Mouse (Mus musculus) neural tube, embryonic 15.5 days (tissue): ENCODE measurements around the gene Zfp609. TPM values are rescaled to one million over a fixed set of nuclear protein-coding genes. Genes with fewer than 3 reads are reported as not detected.
A peak's percentile ranks its signal among the peaks of the same experiment; 100 is the strongest.

Experiments used
- ATAC-seq: fragments of 200-750 bp; cut with Nextera tagmentation; 2 replicates; pipeline ENCODE4 v1.8.0; 2017; ENCODE audit warnings: mild to moderate bottlenecking, moderate TSS enrichment, moderate library complexity; ENCODE audit not compliant: low FRiP score
- H3K27ac ChIP-seq: fragments of 300-500 bp; sonication (generic); replicated peaks from 2 replicates; pipeline ENCODE4 v1.5.1; 2015; ENCODE audit warnings: mild to moderate bottlenecking, inconsistent platforms
- H3K27me3 ChIP-seq: fragments of 300-500 bp; sonication (generic); replicated peaks from 2 replicates; pipeline ENCODE4 v1.6.1; 2015; ENCODE audit warnings: inconsistent platforms
- H3K36me3 ChIP-seq: fragments of 300-500 bp; sonication (generic); 2 replicates; pipeline ENCODE4 v1.6.1; 2015; ENCODE audit warnings: inconsistent platforms
- H3K4me1 ChIP-seq: fragments of 300-500 bp; sonication (generic); 2 replicates; pipeline ENCODE4 v1.6.1; 2015; ENCODE audit warnings: inconsistent platforms
- H3K4me2 ChIP-seq: fragments of 300-500 bp; sonication (generic); 2 replicates; pipeline ENCODE4 v1.6.1; 2015; ENCODE audit warnings: inconsistent platforms, mild to moderate bottlenecking, moderate library complexity
- H3K4me3 ChIP-seq: fragments of 300-500 bp; sonication (generic); replicated peaks from 2 replicates; pipeline ENCODE4 v1.5.1; 2015; ENCODE audit warnings: mild to moderate bottlenecking, inconsistent platforms
- H3K9ac ChIP-seq: fragments of 300-500 bp; sonication (generic); replicated peaks from 2 replicates; pipeline ENCODE4 v1.6.1; 2015; ENCODE audit warnings: mild to moderate bottlenecking, inconsistent platforms
- H3K9me3 ChIP-seq: fragments of 300-500 bp; sonication (generic); replicated peaks from 2 replicates; pipeline ENCODE4 v1.6.1; 2016; ENCODE audit warnings: inconsistent platforms
- WGBS: fragments of 180-500 bp; shearing (Covaris S2); methylation state at CpG from one replicate; pipeline ENCODE4 v1.1.7; 2015; ENCODE audit warnings: mixed read lengths; 5-methylcytosine and 5-hydroxymethylcytosine counted together
- polyA plus RNA-seq: library from polyadenylated mRNA; unstranded; fragments of >200 nt; fragmentation: Nextera tagmentation; extraction: Ambion mirVana; gene quantifications from 2 replicates; pipeline ENCODE4 v1.2.1, GENCODE M21; 2015

Gene Zfp609
- polyA plus RNA-seq, 1 experiment from 2014 or later = 6.8 TPM

DNA sequence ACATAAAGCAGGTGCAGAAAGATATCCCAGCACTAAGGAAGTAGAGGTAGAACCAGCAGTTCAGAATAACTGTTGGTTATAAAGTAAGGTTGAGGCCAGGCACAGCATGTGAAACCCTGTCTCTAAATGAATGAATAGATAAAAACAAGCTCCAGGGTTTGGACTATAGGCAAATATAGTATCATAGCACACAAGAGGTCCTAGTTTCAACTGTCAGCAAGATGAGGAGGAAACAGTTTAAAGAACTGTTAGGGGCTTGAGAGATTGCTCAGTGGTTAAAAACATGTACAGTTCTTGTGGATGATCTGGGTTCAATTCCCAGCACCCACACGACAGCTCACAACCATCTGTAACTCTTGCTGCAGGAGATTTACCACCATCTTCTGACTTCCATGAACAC, 15.6 kb downstream of the Zfp609 start:
- no peak overlapping the region for H3K9ac ChIP-seq
- H3K4me2 ChIP-seq = no peak overlapping the region
- peaks cover 14% of the 10 kb centered on the region; the same call in 1 of the 2 replicates for H3K4me1 ChIP-seq
- ATAC-seq = no peak
- WGBS = 84% methylated on average over 1 of the region's 1 CpGs
- no peaks in the 10 kb centered on the region for H3K9me3 ChIP-seq
- no peaks in the 10 kb centered on the region for H3K36me3 ChIP-seq
- H3K4me3 ChIP-seq = no peak overlapping the region
- H3K27me3 ChIP-seq = no peaks in the 10 kb centered on the region
- no peak overlapping the region for H3K27ac ChIP-seq

GRCm38 (mm10) chr9:65807818-65808217, 19.5 kb downstream of the Zfp609 start:
- H3K4me3 ChIP-seq = no peak overlapping the region
- 56% methylated on average over 1 of the region's 1 CpGs for WGBS
- no peak for ATAC-seq
- H3K9ac ChIP-seq = no peak overlapping the region
- H3K27me3 ChIP-seq = no peaks in the 10 kb centered on the region
- H3K36me3 ChIP-seq = no peaks in the 10 kb centered on the region
- no peak overlapping the region for H3K27ac ChIP-seq
- H3K9me3 ChIP-seq = no peaks in the 10 kb centered on the region
- no peak overlapping the region for H3K4me2 ChIP-seq
- peaks cover 14% of the 10 kb centered on the region; the same call in 1 of the 2 replicates for H3K4me1 ChIP-seq

- Histone ChIP-seq H3K4me1 (peaks cover 13% of the 10 kb centered on the region; the same call in 1 of the 2 replicates), H3K9me3 (no peaks in the 10 kb centered on the region), H3K4me2 (no peak overlapping the region), H3K36me3 (no peaks in the 10 kb centered on the region), H3K4me3 (no peak overlapping the region), H3K9ac (no peak overlapping the region), H3K27me3 (no peaks in the 10 kb centered on the region), H3K27ac (peak overlapping the region; percentile 37)
- WGBS = 25% methylated on average over 5 of the region's 5 CpGs
- ATAC-seq = no peak
These were observed 20.1 kb downstream of the Zfp609 start for GRCm38 (mm10) chr9:65807251-65807650.

DNA sequence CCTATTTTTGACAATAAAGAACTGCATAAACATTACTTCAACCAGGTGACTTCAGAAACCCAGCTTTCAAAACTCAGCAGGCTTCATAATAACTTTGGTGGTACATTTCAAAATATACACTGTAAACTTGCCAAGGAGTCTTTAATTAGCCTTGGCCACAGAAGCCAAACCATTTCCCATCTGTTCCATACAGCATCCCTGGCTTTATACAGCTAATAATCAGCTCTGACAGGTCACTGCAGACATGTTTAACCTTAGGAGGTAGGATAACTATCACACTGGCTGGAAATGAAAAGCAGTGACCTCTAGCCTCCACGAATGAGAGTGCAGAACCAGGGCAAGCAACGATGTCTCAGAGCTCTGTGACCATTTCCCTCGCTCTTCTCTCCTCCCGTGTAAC, 27.6 kb downstream of the Zfp609 start:
- no peak for ATAC-seq
- H3K4me1 ChIP-seq = peaks cover 14% of the 10 kb centered on the region
- peak overlapping the region; percentile 37; the same call in 1 of the 2 replicates for H3K27ac ChIP-seq
- no peak overlapping the region for H3K9ac ChIP-seq
- no peaks in the 10 kb centered on the region for H3K27me3 ChIP-seq
- WGBS = 77% methylated on average over 4 of the region's 4 CpGs
- no peaks in the 10 kb centered on the region for H3K9me3 ChIP-seq
- H3K4me3 ChIP-seq = no peak overlapping the region
- H3K36me3 ChIP-seq = no peaks in the 10 kb centered on the region
- no peak overlapping the region for H3K4me2 ChIP-seq

- Histone ChIP-seq H3K9ac (no peak overlapping the region), H3K9me3 (no peaks in the 10 kb centered on the region), H3K4me3 (no peak overlapping the region), H3K4me2 (no peak overlapping the region), H3K27ac (no peak overlapping the region), H3K36me3 (0 out of 2 replicates have a peak, but pooled peaks cover 3% of the 10 kb centered on the region), H3K4me1 (peaks cover 49% of the 10 kb centered on the region), H3K27me3 (no peaks in the 10 kb centered on the region)
- 86% methylated on average over 2 of the region's 2 CpGs for WGBS
- no peak for ATAC-seq
These were observed 31.7 kb downstream of the Zfp609 start for GRCm38 (mm10) chr9:65795651-65796050.

DNA sequence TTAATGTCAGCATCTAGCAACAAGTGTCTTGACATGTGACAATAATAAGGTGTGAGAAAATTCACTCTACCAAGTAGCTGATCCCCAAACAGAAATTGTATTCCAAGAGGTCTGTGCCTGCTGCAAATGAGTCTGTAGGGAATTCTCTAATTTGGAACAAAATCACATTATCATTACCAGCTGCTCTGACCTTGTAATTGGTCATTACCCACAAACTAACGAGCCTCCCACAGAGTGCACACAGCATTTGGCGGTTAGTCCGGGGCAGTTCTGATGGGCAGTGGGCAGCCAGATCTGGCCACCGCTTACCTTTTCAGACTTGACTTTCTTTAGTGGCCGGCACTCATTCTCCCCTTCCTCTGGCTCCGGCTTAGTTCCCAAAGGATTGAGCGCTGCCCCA, 33.1 kb downstream of the Zfp609 start:
- no peak overlapping the region for H3K9ac ChIP-seq
- 0 out of 2 replicates have a peak, but pooled peaks cover 3% of the 10 kb centered on the region for H3K36me3 ChIP-seq
- H3K9me3 ChIP-seq = no peaks in the 10 kb centered on the region
- no peak for ATAC-seq
- no peak overlapping the region for H3K27ac ChIP-seq
- no peak overlapping the region for H3K4me3 ChIP-seq
- H3K4me2 ChIP-seq = no peak overlapping the region
- H3K4me1 ChIP-seq = peaks cover 58% of the 10 kb centered on the region
- no peaks in the 10 kb centered on the region for H3K27me3 ChIP-seq
- WGBS = 72% methylated on average over 7 of the region's 7 CpGs

DNA sequence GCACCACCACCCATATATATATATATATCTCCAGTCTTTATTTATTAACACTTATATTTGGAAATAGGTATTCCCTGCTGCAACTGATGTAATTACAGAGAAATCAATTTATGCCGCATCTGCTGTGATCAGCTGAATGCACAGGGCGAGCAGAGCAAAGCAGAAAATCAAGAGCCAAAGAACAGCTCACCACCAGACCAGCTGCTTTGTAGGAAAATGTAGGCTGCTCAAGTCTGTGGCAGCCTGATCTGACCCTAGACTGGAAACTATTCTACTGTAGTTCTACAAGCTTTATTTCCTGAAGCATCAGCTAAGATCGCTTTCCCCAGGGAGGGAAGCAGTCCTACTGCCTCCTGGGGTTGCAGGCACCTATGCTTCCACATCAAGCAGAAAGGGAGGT, 33.9 kb downstream of the Zfp609 start:
- Histone ChIP-seq H3K4me2 (no peak overlapping the region), H3K4me1 (peaks cover 65% of the 10 kb centered on the region), H3K36me3 (0 out of 2 replicates have a peak, but pooled peaks cover 3% of the 10 kb centered on the region), H3K9me3 (no peaks in the 10 kb centered on the region), H3K4me3 (no peak overlapping the region), H3K27ac (peak overlapping the region; percentile 49; the same call in 1 of the 2 replicates), H3K27me3 (no peaks in the 10 kb centered on the region), H3K9ac (no peak overlapping the region)
- 59% methylated on average over 3 of the region's 3 CpGs for WGBS
- ATAC-seq = peak; percentile 37; the same call in 1 of the 2 replicates

GRCm38 (mm10) chr9:65793086-65793485, 34.3 kb downstream of the Zfp609 start:
- H3K27ac ChIP-seq = peak overlapping the region; percentile 49; the same call in 1 of the 2 replicates
- H3K4me2 ChIP-seq = no peak overlapping the region
- H3K36me3 ChIP-seq = 0 out of 2 replicates have a peak, but pooled peaks cover 3% of the 10 kb centered on the region
- peak; percentile 22; the same call in 1 of the 2 replicates for ATAC-seq
- H3K9me3 ChIP-seq = no peaks in the 10 kb centered on the region
- WGBS = 39% methylated on average over 3 of the region's 3 CpGs
- H3K9ac ChIP-seq = no peak overlapping the region
- peaks cover 69% of the 10 kb centered on the region for H3K4me1 ChIP-seq
- H3K4me3 ChIP-seq = no peak overlapping the region
- H3K27me3 ChIP-seq = no peaks in the 10 kb centered on the region

DNA sequence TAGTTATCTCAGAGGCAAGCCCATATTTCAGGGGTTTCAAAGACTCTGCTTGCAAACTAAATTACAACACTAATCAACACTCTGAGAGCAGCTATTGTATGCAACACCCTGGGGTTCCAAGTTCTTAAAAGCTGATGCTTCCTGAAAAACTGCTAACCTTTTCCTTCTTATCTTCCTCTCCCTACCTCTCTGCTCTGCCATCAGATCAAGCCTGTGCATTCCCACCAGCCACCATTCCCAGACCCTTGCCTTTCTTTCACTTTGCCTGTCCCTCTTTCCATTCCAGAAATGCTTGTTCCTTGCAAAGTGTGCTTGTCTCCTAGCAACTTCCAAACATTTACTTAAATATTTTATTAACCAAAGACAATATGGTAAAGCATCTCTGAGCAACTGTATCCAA, 35.5 kb downstream of the Zfp609 start:
- no peaks in the 10 kb centered on the region for H3K27me3 ChIP-seq
- H3K36me3 ChIP-seq = 0 out of 2 replicates have a peak, but pooled peaks cover 3% of the 10 kb centered on the region
- H3K9me3 ChIP-seq = no peaks in the 10 kb centered on the region
- H3K27ac ChIP-seq = no peak overlapping the region
- no peak overlapping the region for H3K9ac ChIP-seq
- no peak overlapping the region for H3K4me3 ChIP-seq
- ATAC-seq = no peak
- H3K4me2 ChIP-seq = no peak overlapping the region
- H3K4me1 ChIP-seq = peaks cover 81% of the 10 kb centered on the region

DNA sequence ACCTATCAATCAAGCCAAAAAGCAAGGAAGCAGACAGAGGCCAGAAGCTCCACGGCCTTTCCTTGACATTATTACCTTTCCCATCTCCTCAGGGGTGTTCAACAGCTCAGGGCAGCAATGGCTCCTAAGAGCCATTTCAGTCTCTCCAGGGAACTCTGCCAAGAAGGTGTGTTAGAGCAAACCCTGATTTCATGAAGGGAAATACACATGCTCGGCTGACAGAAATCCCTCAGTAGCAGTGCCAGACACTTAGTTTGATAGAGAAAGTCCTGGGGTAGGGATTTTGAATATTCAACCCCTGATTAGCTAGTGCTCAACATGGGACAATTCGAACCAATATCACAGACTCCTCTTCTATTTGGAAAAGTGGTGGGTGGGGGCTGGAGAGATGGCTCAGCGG, 36.3 kb downstream of the Zfp609 start:
- no peaks in the 10 kb centered on the region for H3K27me3 ChIP-seq
- ATAC-seq = no peak
- H3K4me3 ChIP-seq = no peak overlapping the region
- 0 out of 2 replicates have a peak overlapping the region, but pooled peaks have one; percentile 0 for H3K27ac ChIP-seq
- H3K9ac ChIP-seq = no peak overlapping the region
- 0 out of 2 replicates have a peak, but pooled peaks cover 3% of the 10 kb centered on the region for H3K36me3 ChIP-seq
- H3K4me1 ChIP-seq = peaks cover 82% of the 10 kb centered on the region
- no peaks in the 10 kb centered on the region for H3K9me3 ChIP-seq
- WGBS = 58% methylated on average over 4 of the region's 4 CpGs
- no peak overlapping the region for H3K4me2 ChIP-seq

- ATAC-seq = no peak
- WGBS = 91% methylated on average over 3 of the region's 3 CpGs
- Histone ChIP-seq H3K4me3 (no peak overlapping the region), H3K9me3 (no peaks in the 10 kb centered on the region), H3K27me3 (no peaks in the 10 kb centered on the region), H3K27ac (no peak overlapping the region), H3K36me3 (0 out of 2 replicates have a peak, but pooled peaks cover 3% of the 10 kb centered on the region), H3K4me2 (no peak overlapping the region), H3K9ac (no peak overlapping the region), H3K4me1 (peaks cover 76% of the 10 kb centered on the region)
These were observed 37.6 kb downstream of the Zfp609 start for GRCm38 (mm10) chr9:65789788-65790187.

- Histone ChIP-seq H3K27me3 (no peaks in the 10 kb centered on the region), H3K9me3 (no peaks in the 10 kb centered on the region), H3K4me2 (no peak overlapping the region), H3K9ac (no peak overlapping the region), H3K4me1 (peaks cover 68% of the 10 kb centered on the region), H3K36me3 (no peaks in the 10 kb centered on the region), H3K4me3 (no peak overlapping the region), H3K27ac (peak overlapping the region; percentile 82; the same call in 1 of the 2 replicates)
- ATAC-seq = no peak
- WGBS = 59% methylated on average over 4 of the region's 4 CpGs
These were observed 38.8 kb downstream of the Zfp609 start for GRCm38 (mm10) chr9:65788556-65788955.
